Comparison of ENCODE assay signal across 8 mouse cellular contexts in the genomic region with DNA sequence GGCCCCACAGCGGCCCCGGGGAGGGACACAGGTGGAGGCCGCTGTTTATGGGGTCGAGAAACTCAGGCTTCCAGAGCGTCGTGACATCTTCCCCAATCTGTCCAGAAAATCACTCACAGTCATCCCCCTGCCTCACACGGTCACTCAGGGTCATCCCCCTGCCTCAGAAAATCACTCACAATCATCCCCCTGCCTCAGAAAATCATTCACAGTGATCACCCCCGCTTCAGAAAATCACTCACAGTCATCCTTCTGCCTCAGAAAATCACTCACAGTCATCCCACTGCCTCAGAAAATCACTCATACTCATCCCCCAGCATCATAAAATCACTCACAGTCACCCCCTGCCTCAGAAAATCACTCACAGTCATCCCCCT. TPM values are rescaled to one million over a fixed set of nuclear protein-coding genes. Genes with fewer than 3 reads are reported as not detected.
DNase-seq lines count a peak whose midpoint lies in the region; ATAC-seq and TF ChIP-seq lines count a peak whose summit lies in the region.
"Not testable (repeated sequence)": the region's sequence is repeated elsewhere in the genome, so short reads cannot be mapped to it uniquely, and the experiment has no call there.

No protein-coding gene starts in this region.

- peaks cover 29 to 40% of the 10 kb centered on the region in 2 experiments for H3K36me3 ChIP-seq in CH12.LX (replicated peaks in 1 of 2; ENCODE audit: control insufficient read depth in 1 of 2, insufficient read depth in 1 of 2, low read length in 1 of 2)
- peaks cover 48% of the 10 kb centered on the region for H3K36me3 ChIP-seq in forebrain, embryonic 12.5 days (replicated peaks)
- H3K36me3 ChIP-seq in kidney, embryonic 15.5 days = peaks cover 48% of the 10 kb centered on the region
- H3K36me3 ChIP-seq in liver, embryonic 14.5 days (replicated peaks; ENCODE audit: control insufficient read depth, insufficient read depth, low read depth) = peaks cover 40% of the 10 kb centered on the region
- H3K36me3 ChIP-seq in midbrain, embryonic 16.5 days (ENCODE audit: control insufficient read depth, insufficient read depth, low read length) = peaks cover 34% of the 10 kb centered on the region
- H3K36me3 ChIP-seq in stomach, embryonic 16.5 days (ENCODE audit: control insufficient read depth, insufficient read depth, low read length) = peaks cover 46% of the 10 kb centered on the region

- DNase-seq in CH12.LX (ENCODE audit: extremely low read depth) = peak; percentile 29
- DNase-seq in c-Kit-positive CD71-positive TER-119-negative erythroid progenitor cells, embryonic 14.5 days (ENCODE audit: low read depth) = peak; percentile 51
- peak; percentile 34 for DNase-seq in heart, postnatal 25 days (ENCODE audit: low spot score)
- peak in 2 of 3 experiments; percentile 41 to 49 for DNase-seq in liver, embryonic 14.5 days (ENCODE audit: low read depth in 3 of 3, low spot score in 3 of 3)

- TF ChIP-seq CTCF in CH12.LX (conservative IDR thresholded peaks at IDR 0.05 in 1 of 2, IDR thresholded peaks at IDR 0.05 in 1 of 2; ENCODE audit: low read depth in 2 of 2, low read length in 2 of 2); liver, embryonic 14.5 days (IDR thresholded peaks at IDR 0.05; ENCODE audit: low read depth): not testable (repeated sequence)

- H3K27ac ChIP-seq in CH12.LX (ENCODE audit: insufficient read depth, low read depth); forebrain, embryonic 12.5 days; kidney, embryonic 15.5 days; liver, embryonic 14.5 days; midbrain, embryonic 16.5 days (ENCODE audit: low read length); stomach, embryonic 16.5 days (ENCODE audit: low read length): not testable (repeated sequence)

- TF ChIP-seq RAD21 in CH12.LX (IDR thresholded peaks at IDR 0.05; ENCODE audit: low read depth, low read length) = not testable (repeated sequence)

- H3K27me3 ChIP-seq in CH12.LX (replicated peaks); forebrain, embryonic 12.5 days; kidney, embryonic 15.5 days; liver, embryonic 14.5 days (ENCODE audit: control insufficient read depth, insufficient read depth, low read length); midbrain, embryonic 16.5 days (ENCODE audit: control insufficient read depth, insufficient read depth, low read depth, low read length); stomach, embryonic 16.5 days (ENCODE audit: control insufficient read depth, insufficient read depth, low read length): not testable (repeated sequence)

- H3K9me3 ChIP-seq in CH12.LX (replicated peaks; ENCODE audit: low read length) = peaks cover 40% of the 10 kb centered on the region
- peaks cover 48% of the 10 kb centered on the region for H3K9me3 ChIP-seq in forebrain, embryonic 12.5 days
- peaks cover 42% of the 10 kb centered on the region for H3K9me3 ChIP-seq in kidney, embryonic 15.5 days (replicated peaks)
- H3K9me3 ChIP-seq in liver, embryonic 14.5 days (ENCODE audit: control insufficient read depth, low read length) = peaks cover 33% of the 10 kb centered on the region
- H3K9me3 ChIP-seq in midbrain, embryonic 16.5 days (replicated peaks; ENCODE audit: control insufficient read depth, low read length, poor library complexity, severe bottlenecking) = peaks cover 32% of the 10 kb centered on the region
- peaks cover 51% of the 10 kb centered on the region for H3K9me3 ChIP-seq in stomach, embryonic 16.5 days (replicated peaks; ENCODE audit: control insufficient read depth, low read length)

- ATAC-seq in forebrain, embryonic 12.5 days (ENCODE audit: low FRiP score) = peak; percentile 5; the same call in 1 of the 2 replicates
- ATAC-seq in kidney, embryonic 15.5 days (replicated peaks; ENCODE audit: low FRiP score) = peak; percentile 5; the same call in 1 of the 2 replicates
- ATAC-seq in liver, embryonic 14.5 days (ENCODE audit: insufficient read depth) = not testable (repeated sequence)
- 0 out of 2 replicates have a peak, but pooled peaks have one; percentile 0 for ATAC-seq in midbrain, embryonic 16.5 days
- peak; percentile 8; the same call in 1 of the 2 replicates for ATAC-seq in stomach, embryonic 16.5 days (ENCODE audit: insufficient read depth, low FRiP score)

- H3K4me1 ChIP-seq in CH12.LX (ENCODE audit: control insufficient read depth in 1 of 2, insufficient read depth in 2 of 2) = peaks cover 15 to 30% of the 10 kb centered on the region in 2 experiments
- H3K4me1 ChIP-seq in forebrain, embryonic 12.5 days; kidney, embryonic 15.5 days; liver, embryonic 14.5 days (replicated peaks; ENCODE audit: control insufficient read depth in 2 of 2, insufficient read depth in 2 of 2, low read length in 1 of 2); midbrain, embryonic 16.5 days (ENCODE audit: control insufficient read depth, insufficient read depth, low read length); stomach, embryonic 16.5 days (ENCODE audit: control insufficient read depth, insufficient read depth, low read length): not testable (repeated sequence)

- not testable (repeated sequence) for H3K79me2 ChIP-seq in CH12.LX (replicated peaks; ENCODE audit: control insufficient read depth, extremely low read depth, insufficient read depth, poor library complexity, severe bottlenecking)

- not testable (repeated sequence) for TF ChIP-seq POLR2A in CH12.LX (IDR thresholded peaks at IDR 0.05; ENCODE audit: low read depth, low read length)

- WGBS in forebrain, embryonic 12.5 days = 86% methylated on average over 8 of the region's 8 CpGs
- 85% methylated on average over 8 of the region's 8 CpGs for WGBS in kidney, embryonic 15.5 days
- 72% methylated on average over 8 of the region's 8 CpGs for WGBS in liver, embryonic 14.5 days (ENCODE audit: insufficient replicate concordance)
- WGBS in midbrain, embryonic 16.5 days = 88% methylated on average over 8 of the region's 8 CpGs
- 89% methylated on average over 8 of the region's 8 CpGs for whole genome bisulfite sequencing in stomach, embryonic 16.5 days

- intact Hi-C loops in heart, postnatal 25 days (cut with DNase I) = not testable (repeated sequence)

- TF ChIP-seq EP300 in CH12.LX (IDR thresholded peaks at IDR 0.05; ENCODE audit: low read length); liver, embryonic 14.5 days (IDR thresholded peaks at IDR 0.05; ENCODE audit: low read depth): not testable (repeated sequence)

- in situ Hi-C loops in CH12.LX (cut with MboI; ENCODE audit: low pct_ligation_motif_present, low pct_unique_long_range_greater_than_20kb, low sequenced_read_pairs) = not testable (repeated sequence)

- not testable (repeated sequence) for H3K4me2 ChIP-seq in CH12.LX (ENCODE audit: insufficient read depth, low read depth, poor library complexity, severe bottlenecking); forebrain, embryonic 12.5 days; kidney, embryonic 15.5 days; liver, embryonic 14.5 days (ENCODE audit: low read depth); midbrain, embryonic 16.5 days (ENCODE audit: low read length); stomach, embryonic 16.5 days (ENCODE audit: low read depth, low read length)

- peak overlapping the region in 1 of 3 experiments; percentile 10 for H3K4me3 ChIP-seq in CH12.LX (replicated peaks in 1 of 3; ENCODE audit: low read depth in 2 of 3, low read length in 2 of 3, poor library complexity in 1 of 3)
- H3K4me3 ChIP-seq in forebrain, embryonic 12.5 days (replicated peaks); kidney, embryonic 15.5 days (replicated peaks); liver, embryonic 14.5 days (ENCODE audit: insufficient read depth in 1 of 2, low read depth in 2 of 2, low read length in 2 of 2); midbrain, embryonic 16.5 days (ENCODE audit: low read depth, low read length); stomach, embryonic 16.5 days (replicated peaks; ENCODE audit: low read length): not testable (repeated sequence)

- H3K9ac ChIP-seq in CH12.LX (ENCODE audit: insufficient read depth, low read depth); forebrain, embryonic 12.5 days; kidney, embryonic 15.5 days; liver, embryonic 14.5 days (replicated peaks); midbrain, embryonic 16.5 days (ENCODE audit: low read depth, low read length); stomach, embryonic 16.5 days (ENCODE audit: low read length): not testable (repeated sequence)

- dilution Hi-C loops in CH12.LX (cut with MboI; ENCODE audit: extremely low pct_ligation_motif_present, extremely low pct_unique_long_range_greater_than_20kb, low sequenced_read_pairs) = not testable (repeated sequence)

RNA-seq across cellular contexts. Expression of a gene that starts 20.3 kb away (rescaled TPM):
- total RNA-seq in CH12.LX (2012; rRNA removed) (288 and 398 TPM in 2 replicates), CH12.LX (2014; rRNA removed) (60.4 and 62.0 TPM in 2 replicates)
- polyA plus RNA-seq in CH12.LX (2012; ENCODE audit: insufficient read length, low read depth) = 606 and 724 TPM in 2 replicates
- polyA plus RNA-seq in forebrain, embryonic 12.5 days (2016; fragmentation: Nextera tagmentation; extraction: Ambion mirVana) = 181 and 277 TPM in 2 replicates
- 10 to 100 TPM; 31.7 to 43.0 TPM for total RNA-seq in heart, postnatal 25 days (2021)
- polyA plus RNA-seq in kidney, embryonic 15.5 days (2015; fragmentation: Nextera tagmentation; extraction: Ambion mirVana) = 193 and 248 TPM in 2 replicates
- 94.3 and 264 TPM in 2 replicates for polyA plus RNA-seq in liver, embryonic 14.5 days (2012; rRNA removed)
- polyA plus RNA-seq in liver, embryonic 14.5 days (2014; fragmentation: Nextera tagmentation; extraction: Ambion mirVana) = 36.2 and 58.4 TPM in 2 replicates
- polyA plus RNA-seq in midbrain, embryonic 16.5 days (2015; fragmentation: Nextera tagmentation; extraction: Ambion mirVana) = 124 and 217 TPM in 2 replicates
- 124 and 172 TPM in 2 replicates for polyA plus RNA-seq in stomach, embryonic 16.5 days (2015; fragmentation: Nextera tagmentation; extraction: Ambion mirVana)
